Comparison of ENCODE assay signal across 1 mouse cellular context in the genomic region with DNA sequence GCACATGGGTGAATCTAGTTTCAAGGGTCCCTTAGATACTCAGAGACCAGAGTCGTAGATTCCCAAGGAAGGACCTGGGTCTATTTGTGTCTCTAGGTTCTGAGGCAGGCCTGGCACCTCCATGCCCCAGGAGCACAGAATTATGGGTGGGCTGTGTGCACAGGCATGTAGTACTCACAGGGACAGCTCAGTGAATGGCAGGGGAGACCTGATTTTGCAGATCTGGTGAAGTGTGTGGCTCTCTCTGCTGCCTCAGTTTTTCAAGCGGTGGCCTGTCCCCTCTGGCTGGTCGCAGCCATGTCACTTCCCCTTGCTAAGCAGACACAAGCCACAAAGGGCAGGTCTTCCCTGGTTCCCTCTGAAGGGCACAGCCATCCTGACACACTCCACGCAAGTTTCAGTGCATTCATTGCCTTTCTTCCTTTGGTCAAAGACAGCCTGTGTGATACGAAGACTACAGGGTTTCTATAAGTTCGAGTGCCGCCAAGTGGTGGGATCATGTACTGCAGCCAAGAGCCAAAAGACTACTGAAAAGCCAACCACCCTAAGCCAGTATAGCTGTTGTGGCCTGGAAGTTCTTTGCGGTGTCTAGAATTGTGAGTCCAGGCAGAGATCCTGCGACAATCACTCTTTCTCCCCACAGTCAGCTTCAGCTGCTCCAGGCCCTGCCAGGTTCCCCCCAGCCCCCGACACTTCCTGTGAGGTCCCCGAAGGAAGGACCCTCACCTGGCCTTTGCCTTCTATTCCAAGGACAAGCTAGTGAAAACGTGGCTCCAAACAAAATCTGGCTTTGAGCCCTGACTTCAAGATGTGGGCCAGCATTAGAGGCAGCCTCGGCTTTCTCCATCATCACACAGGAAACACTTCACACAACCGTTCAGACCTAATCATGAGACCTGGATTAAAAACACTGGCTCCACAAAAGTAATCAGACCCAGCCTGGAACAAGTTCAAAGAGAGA.
TF ChIP-seq lines count a peak whose summit lies in the region.

No protein-coding gene starts in this region.

TF ChIP-seq in MEL, 35 proteins besides CTCF, POLR2A, EP300 and RAD21 (continued from another document):
- TF ChIP-seq MXI1 (IDR thresholded peaks at IDR 0.05; ENCODE audit: low read depth, low read length) (no peak), KAT2A (conservative IDR thresholded peaks at IDR 0.05; ENCODE audit: low read depth, low read length) (no peak), SIN3A (IDR thresholded peaks at IDR 0.05; ENCODE audit: low read length) (no peak), UBTF (IDR thresholded peaks at IDR 0.05; ENCODE audit: borderline replicate concordance, insufficient read depth, low read depth, low read length) (no peak), MYC (IDR thresholded peaks at IDR 0.05; ENCODE audit: low read depth, low read length) (no peak), JUND (IDR thresholded peaks at IDR 0.05; ENCODE audit: low read depth, low read length) (no peak)
TF ChIP-seq in MEL: peak in this region for 4.
